Comparison of ENCODE assay signal across 15 mouse cellular contexts in the genomic region with DNA sequence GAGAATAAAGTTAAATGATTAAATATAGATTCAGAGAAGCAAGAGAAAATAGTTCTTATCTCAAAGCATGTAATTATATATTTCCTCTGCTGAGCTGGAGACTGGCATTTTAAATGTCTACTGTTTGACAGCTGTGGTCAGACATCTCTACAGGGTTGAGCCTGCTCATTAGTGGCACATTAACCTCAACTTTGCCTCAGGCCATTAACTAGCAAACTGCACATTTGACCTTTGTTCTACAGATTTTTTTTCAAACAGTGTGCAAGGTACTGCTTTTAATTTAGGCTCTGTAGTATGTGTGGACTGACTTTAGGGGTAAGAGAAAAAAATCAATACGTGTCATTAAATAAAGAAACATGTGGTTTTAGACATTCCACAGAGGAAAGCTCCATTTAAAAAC.
DNase-seq lines count a peak whose midpoint lies in the region; ATAC-seq and TF ChIP-seq lines count a peak whose summit lies in the region.
"Had no signal": no experiment of that assay in that cellular context is flagged by ENCODE, and none has a peak within 500 bp of the region (broad histone marks: within the 10 kb centered on the region; RNA-seq: fewer than 3 reads in every experiment).

No protein-coding gene starts in this region.

- no peak overlapping the region for H3K27ac ChIP-seq in midbrain, embryonic 13.5 days
- no peak overlapping the region for H3K27ac ChIP-seq in midbrain, embryonic 10.5 days (replicated peaks)
- H3K27ac ChIP-seq in embryonic facial prominence, embryonic 14.5 days (replicated peaks; ENCODE audit: low read depth, low read length), result no peak overlapping the region
- no peak overlapping the region for H3K27ac ChIP-seq in kidney, postnatal 0 days
- no peak overlapping the region for H3K27ac ChIP-seq in midbrain, embryonic 14.5 days (replicated peaks; ENCODE audit: low read depth, low read length)
- H3K27ac ChIP-seq: heart, embryonic 15.5 days had no signal

- no peaks in the 10 kb centered on the region for H3K36me3 ChIP-seq in midbrain, embryonic 13.5 days
- H3K36me3 ChIP-seq in midbrain, embryonic 10.5 days, result no peaks in the 10 kb centered on the region
- H3K36me3 ChIP-seq in embryonic facial prominence, embryonic 14.5 days (ENCODE audit: control insufficient read depth, insufficient read depth, low read length), result no peaks in the 10 kb centered on the region
- no peaks in the 10 kb centered on the region for H3K36me3 ChIP-seq in kidney, postnatal 0 days (ENCODE audit: insufficient read depth, low read length)
- H3K36me3 ChIP-seq in midbrain, embryonic 14.5 days (ENCODE audit: control insufficient read depth, insufficient read depth, low read length), result no peaks in the 10 kb centered on the region
- H3K36me3 ChIP-seq: heart, embryonic 15.5 days had no signal

- H3K4me3 ChIP-seq in midbrain, embryonic 13.5 days (replicated peaks), result no peak overlapping the region
- H3K4me3 ChIP-seq in midbrain, embryonic 10.5 days, result no peak overlapping the region
- H3K4me3 ChIP-seq in embryonic facial prominence, embryonic 14.5 days (ENCODE audit: low read depth, low read length), result no peak overlapping the region
- H3K4me3 ChIP-seq in kidney, postnatal 0 days (replicated peaks; ENCODE audit: low read depth, low read length), result no peak overlapping the region
- H3K4me3 ChIP-seq in midbrain, embryonic 14.5 days (replicated peaks; ENCODE audit: low read depth, low read length), result no peak overlapping the region
- H3K4me3 ChIP-seq: heart, embryonic 15.5 days had no signal

- no peak overlapping the region for H3K9ac ChIP-seq in midbrain, embryonic 13.5 days (replicated peaks)
- H3K9ac ChIP-seq in embryonic facial prominence, embryonic 14.5 days (ENCODE audit: low read depth, low read length), result no peak overlapping the region
- H3K9ac ChIP-seq in kidney, postnatal 0 days (ENCODE audit: low read depth, low read length), result no peak overlapping the region
- H3K9ac ChIP-seq in midbrain, embryonic 14.5 days (replicated peaks; ENCODE audit: low read length), result no peak overlapping the region
- H3K9ac ChIP-seq: heart, embryonic 15.5 days had no signal

- H3K27me3 ChIP-seq in midbrain, embryonic 13.5 days, result no peaks in the 10 kb centered on the region
- no peaks in the 10 kb centered on the region for H3K27me3 ChIP-seq in midbrain, embryonic 10.5 days (ENCODE audit: low read depth, poor library complexity, severe bottlenecking)
- H3K27me3 ChIP-seq in embryonic facial prominence, embryonic 14.5 days (replicated peaks; ENCODE audit: control insufficient read depth, insufficient read depth, low read length), result no peaks in the 10 kb centered on the region
- H3K27me3 ChIP-seq in kidney, postnatal 0 days (ENCODE audit: insufficient read depth, low read length), result no peaks in the 10 kb centered on the region
- no peaks in the 10 kb centered on the region for H3K27me3 ChIP-seq in midbrain, embryonic 14.5 days (ENCODE audit: control insufficient read depth, insufficient read depth, low read length)
- H3K27me3 ChIP-seq: heart, embryonic 15.5 days had no signal

- no peaks in the 10 kb centered on the region for H3K9me3 ChIP-seq in midbrain, embryonic 13.5 days
- no peaks in the 10 kb centered on the region for H3K9me3 ChIP-seq in midbrain, embryonic 10.5 days (replicated peaks)
- H3K9me3 ChIP-seq in embryonic facial prominence, embryonic 14.5 days (ENCODE audit: control insufficient read depth, low read length), result no peaks in the 10 kb centered on the region
- H3K9me3 ChIP-seq in kidney, postnatal 0 days (replicated peaks; ENCODE audit: low read length), result no peaks in the 10 kb centered on the region
- no peaks in the 10 kb centered on the region for H3K9me3 ChIP-seq in midbrain, embryonic 14.5 days (ENCODE audit: control insufficient read depth, low read length)
- H3K9me3 ChIP-seq: heart, embryonic 15.5 days had no signal

- no peak for DNase-seq in midbrain, embryonic 10.5 days (ENCODE audit: low spot score)
- DNase-seq in embryonic facial prominence, embryonic 14.5 days (ENCODE audit: low spot score), result peak; percentile 21
- peak; percentile 45 for DNase-seq in kidney, postnatal 0 days (ENCODE audit: low spot score)
- DNase-seq in midbrain, embryonic 14.5 days, result peak; percentile 50
- DNase-seq in adrenal gland, postnatal 25 days, result no peak
- DNase-seq: adrenal gland, postnatal 14 days; cerebellum, adult 11 months; gastrocnemius, postnatal 14 days; lung, adult 2 months; right cerebral cortex, postnatal 25 days had no signal

- no peak for TF ChIP-seq CTCF in kidney, postnatal 0 days (IDR thresholded peaks at IDR 0.05; ENCODE audit: low read depth)

- peaks cover 8% of the 10 kb centered on the region; the same call in 1 of the 2 replicates for H3K4me1 ChIP-seq in midbrain, embryonic 13.5 days (replicated peaks)
- peaks cover 16% of the 10 kb centered on the region for H3K4me1 ChIP-seq in midbrain, embryonic 10.5 days
- no peaks in the 10 kb centered on the region for H3K4me1 ChIP-seq in embryonic facial prominence, embryonic 14.5 days (ENCODE audit: control insufficient read depth, insufficient read depth, low read length)
- H3K4me1 ChIP-seq in kidney, postnatal 0 days (replicated peaks; ENCODE audit: insufficient read depth, low read length), result no peaks in the 10 kb centered on the region
- peaks cover 6% of the 10 kb centered on the region; the same call in 1 of the 2 replicates for H3K4me1 ChIP-seq in midbrain, embryonic 14.5 days (ENCODE audit: control insufficient read depth, insufficient read depth, low read length)
- H3K4me1 ChIP-seq: heart, embryonic 15.5 days had no signal

- WGBS in midbrain, embryonic 13.5 days, result 76% methylated on average over 1 of the region's 1 CpGs
- 75% methylated on average over 1 of the region's 1 CpGs for WGBS in midbrain, embryonic 10.5 days
- 18% methylated on average over 1 of the region's 1 CpGs for WGBS in embryonic facial prominence, embryonic 14.5 days
- 32% methylated on average over 1 of the region's 1 CpGs for WGBS in kidney, postnatal 0 days
- 64% methylated on average over 1 of the region's 1 CpGs for WGBS in midbrain, embryonic 14.5 days

- peak; percentile 40; the same call in 1 of the 2 replicates for ATAC-seq in midbrain, embryonic 13.5 days
- no peak for ATAC-seq in embryonic facial prominence, embryonic 14.5 days (ENCODE audit: low read depth)
- peak; percentile 75 for ATAC-seq in kidney, postnatal 0 days (replicated peaks; ENCODE audit: low FRiP score, low read depth)
- ATAC-seq in midbrain, embryonic 14.5 days (ENCODE audit: low FRiP score, low TSS enrichment), result no peak; the same call in 1 of the 2 replicates
- ATAC-seq in cerebellum, adult (ENCODE audit: insufficient number of reproducible peaks, low FRiP score, low TSS enrichment), result no peak
- ATAC-seq: intestine, embryonic 16.5 days; Patski had no signal

- H3K4me2 ChIP-seq in midbrain, embryonic 13.5 days (replicated peaks), result no peak overlapping the region
- no peak overlapping the region for H3K4me2 ChIP-seq in embryonic facial prominence, embryonic 14.5 days (ENCODE audit: low read depth, low read length)
- H3K4me2 ChIP-seq in kidney, postnatal 0 days (ENCODE audit: low read length), result no peak overlapping the region
- no peak overlapping the region for H3K4me2 ChIP-seq in midbrain, embryonic 14.5 days (ENCODE audit: low read length)
- H3K4me2 ChIP-seq: heart, embryonic 15.5 days had no signal

Comparison
In these comparisons a context has a peak if more than half of its experiments do, and no peak if none do; other contexts are left out.
1. ATAC-seq: peak in midbrain, embryonic 13.5 days (single experiment) and kidney, postnatal 0 days (single experiment); none in embryonic facial prominence, embryonic 14.5 days (single experiment), midbrain, embryonic 14.5 days (single experiment) and cerebellum, adult (single experiment).
2. DNase-seq: peak in embryonic facial prominence, embryonic 14.5 days (single experiment), kidney, postnatal 0 days (single experiment) and midbrain, embryonic 14.5 days (single experiment); none in midbrain, embryonic 10.5 days (single experiment) and adrenal gland, postnatal 25 days (single experiment).